Mouse (Mus musculus): ENCODE measurements at regions not wholly inside any gene's neighbourhood (a gene's known extent, or its start where the extent isn't known, plus 50 kb on each side); places are given as distances from the start of the nearest gene placed in this dataset.

DNA sequence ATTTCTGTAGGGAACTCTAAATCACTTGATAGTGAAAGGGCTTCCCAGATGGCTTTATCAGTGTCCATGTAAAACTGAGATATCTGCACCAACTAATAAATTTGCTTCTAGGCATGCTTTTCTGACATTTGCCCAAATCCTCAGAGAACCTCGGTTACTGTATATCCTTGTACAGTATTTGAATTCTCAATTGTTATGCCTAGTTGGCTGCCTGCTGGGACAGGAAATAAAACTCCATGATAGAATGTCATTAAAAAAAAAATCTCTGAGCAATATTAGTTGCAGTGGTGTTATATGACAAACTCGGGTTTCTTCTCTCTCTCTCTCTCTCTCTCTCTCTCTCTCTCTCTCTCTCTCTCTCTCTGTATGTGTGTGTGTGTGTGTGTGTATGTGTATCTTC is 162.2 kb upstream of the Kiz start:
- TF ChIP-seq USF2 (conservative IDR thresholded peaks at IDR 0.05; ENCODE audit: low read depth, low read length) (no peak), NELFE (IDR thresholded peaks at IDR 0.05; ENCODE audit: low read depth, low read length) (no peak), CTCF (conservative IDR thresholded peaks at IDR 0.05 in 1 of 2, IDR thresholded peaks at IDR 0.05 in 1 of 2; ENCODE audit: low read depth in 2 of 2, low read length in 2 of 2) (no peak), JUN (IDR thresholded peaks at IDR 0.05; ENCODE audit: insufficient read depth, low read depth, low read length) (no peak), KAT2A (IDR thresholded peaks at IDR 0.05; ENCODE audit: insufficient replicate concordance, low read length) (no peak), CHD1 (IDR thresholded peaks at IDR 0.05; ENCODE audit: low read depth, low read length) (no peak), EP300 (IDR thresholded peaks at IDR 0.05; ENCODE audit: low read length) (no peak), MAFK (IDR thresholded peaks at IDR 0.05; ENCODE audit: insufficient replicate concordance, low read length) (no peak), E2F4 (IDR thresholded peaks at IDR 0.05; ENCODE audit: insufficient replicate concordance, low read depth, low read length) (no peak), ZC3H11A (IDR thresholded peaks at IDR 0.05; ENCODE audit: low read depth, low read length) (no peak), HCFC1 (IDR thresholded peaks at IDR 0.05; ENCODE audit: low read depth, low read length) (no peak)

Measured in CH12.LX (cell line).